Comparison of ENCODE assay signal across 21 mouse cellular contexts in genomic region chr2:20672281-20672680, GRCm38 (mm10).
"Had no signal": no experiment of that assay in that cellular context is flagged by ENCODE, and none has a peak within 500 bp of the region (broad histone marks: within the 10 kb centered on the region; RNA-seq: fewer than 3 reads in every experiment).

No protein-coding gene starts in this region.

- H3K4me2 ChIP-seq: lung, embryonic 15.5 days; midbrain, embryonic 12.5 days; neural tube, embryonic 13.5 days; neural tube, embryonic 15.5 days had no signal

- H3K36me3 ChIP-seq: lung, embryonic 15.5 days; midbrain, embryonic 10.5 days; midbrain, embryonic 12.5 days; neural tube, embryonic 13.5 days; neural tube, embryonic 15.5 days had no signal

- H3K27me3 ChIP-seq: lung, embryonic 15.5 days; midbrain, embryonic 12.5 days; neural tube, embryonic 13.5 days; neural tube, embryonic 15.5 days had no signal

- H3K4me3 ChIP-seq: lung, embryonic 15.5 days; midbrain, embryonic 10.5 days; midbrain, embryonic 12.5 days; myocyte; neural tube, embryonic 13.5 days; neural tube, embryonic 15.5 days had no signal

- ATAC-seq: lung, postnatal 0 days had no signal

- H3K9ac ChIP-seq: liver, embryonic 14.5 days; lung, embryonic 15.5 days; midbrain, embryonic 12.5 days; neural tube, embryonic 13.5 days; neural tube, embryonic 15.5 days had no signal

- H3K4me1 ChIP-seq: lung, embryonic 15.5 days; midbrain, embryonic 10.5 days; midbrain, embryonic 12.5 days; neural tube, embryonic 13.5 days; neural tube, embryonic 15.5 days had no signal

- DNase-seq: lung, adult 2 months; lung, postnatal 14 days; lung, postnatal 36 days; midbrain, embryonic 14.5 days; retina, postnatal 1 day; right cerebral cortex, adult 18-20 months; right cerebral cortex, postnatal 25 days; right cerebral cortex, postnatal 4 days; spleen, adult 18-20 months; thymus, adult 18-20 months; thymus, postnatal 25 days; thymus, postnatal 4 days had no signal

- H3K9me3 ChIP-seq: lung, embryonic 15.5 days; midbrain, embryonic 10.5 days; midbrain, embryonic 12.5 days; neural tube, embryonic 13.5 days; neural tube, embryonic 15.5 days had no signal

- H3K27ac ChIP-seq: liver, embryonic 14.5 days; lung, embryonic 15.5 days; macrophage; midbrain, embryonic 10.5 days; midbrain, embryonic 12.5 days; neural tube, embryonic 13.5 days; neural tube, embryonic 15.5 days had no signal
